Mouse (Mus musculus) testis, adult 2 months (tissue): ENCODE measurements around the gene Gm21915. TPM values are rescaled to one million over a fixed set of nuclear protein-coding genes. Genes with fewer than 3 reads are reported as not detected.

ENCODE experiments used
- H3K27ac ChIP-seq: fragments of 200-500 bp; 2 replicates; pipeline ENCODE4 v1.5.1; 2012; ENCODE audit warnings: low read depth, low read length; ENCODE audit not compliant: control insufficient read depth, insufficient read depth
- H3K27me3 ChIP-seq: fragments of 200-500 bp; 2 replicates; pipeline ENCODE4 v1.6.1; 2012; ENCODE audit warnings: mild to moderate bottlenecking, low read length, moderate library complexity; ENCODE audit not compliant: control insufficient read depth, insufficient read depth
- H3K36me3 ChIP-seq: fragments of 200-500 bp; 2 replicates; pipeline ENCODE4 v1.6.1; 2012; ENCODE audit warnings: mild to moderate bottlenecking, low read length; ENCODE audit not compliant: control insufficient read depth, insufficient read depth
- H3K4me1 ChIP-seq: fragments of 200-500 bp; 2 replicates; pipeline ENCODE4 v1.6.1; 2012; ENCODE audit warnings: low read length; ENCODE audit not compliant: control insufficient read depth, insufficient read depth
- H3K4me3 ChIP-seq: fragments of 200-500 bp; 2 replicates; pipeline ENCODE4 v1.5.1; 2012; ENCODE audit warnings: low read depth, mild to moderate bottlenecking, low read length, moderate library complexity, mixed read lengths; ENCODE audit not compliant: control insufficient read depth
- CTCF ChIP-seq: fragments of 200-500 bp; IDR thresholded peaks from 2 replicates; pipeline ENCODE4 v1.5.1; 2012; ENCODE audit warnings: low read depth, mild to moderate bottlenecking, inconsistent platforms, low read length, moderate library complexity; ENCODE audit not compliant: control insufficient read depth, insufficient read depth, insufficient replicate concordance
- POLR2A ChIP-seq: fragments of 200-500 bp; IDR thresholded peaks from 2 replicates; pipeline ENCODE4 v1.6.1; 2012; ENCODE audit warnings: low read depth, mild to moderate bottlenecking, inconsistent platforms, low read length, moderate library complexity; ENCODE audit not compliant: control insufficient read depth
- polyA plus RNA-seq: library from polyadenylated mRNA; depleted of rRNA; stranded (reverse); fragments of >200 nt; gene quantifications from 2 replicates; pipeline ENCODE4 v1.2.3, GENCODE M21; 2012

The Gm21915 gene
- polyA plus RNA-seq, 1 experiment = not detected

DNA sequence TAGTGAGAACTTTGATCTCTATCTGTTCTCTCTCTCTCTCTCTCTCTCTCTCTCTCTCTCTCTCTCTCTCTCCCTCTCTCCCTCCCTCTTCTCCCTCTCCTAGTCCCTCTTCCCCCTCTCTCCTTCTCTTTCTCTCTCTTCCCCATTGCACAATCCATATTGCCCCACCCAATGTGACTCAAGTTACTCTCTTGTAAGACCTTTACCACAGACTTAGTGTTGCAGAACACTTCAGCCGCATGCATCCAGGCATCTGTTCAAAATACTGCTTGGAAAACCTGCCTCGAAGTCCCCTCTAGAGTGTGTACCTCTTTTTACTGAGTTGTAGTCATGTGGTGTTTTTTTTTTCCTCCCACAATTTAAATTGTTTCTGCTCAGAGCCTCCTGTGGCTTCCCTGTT is 29.1 kb upstream of the Gm21915 start:
- TF ChIP-seq CTCF (no peak), POLR2A (no peak)
- H3K27me3 ChIP-seq = no peaks in the 10 kb centered on the region
- H3K27ac ChIP-seq = no peak overlapping the region
- H3K4me3 ChIP-seq = no peak overlapping the region
- no peaks in the 10 kb centered on the region for H3K36me3 ChIP-seq
- H3K4me1 ChIP-seq = peaks cover 2% of the 10 kb centered on the region; the same call in 1 of the 2 replicates

DNA sequence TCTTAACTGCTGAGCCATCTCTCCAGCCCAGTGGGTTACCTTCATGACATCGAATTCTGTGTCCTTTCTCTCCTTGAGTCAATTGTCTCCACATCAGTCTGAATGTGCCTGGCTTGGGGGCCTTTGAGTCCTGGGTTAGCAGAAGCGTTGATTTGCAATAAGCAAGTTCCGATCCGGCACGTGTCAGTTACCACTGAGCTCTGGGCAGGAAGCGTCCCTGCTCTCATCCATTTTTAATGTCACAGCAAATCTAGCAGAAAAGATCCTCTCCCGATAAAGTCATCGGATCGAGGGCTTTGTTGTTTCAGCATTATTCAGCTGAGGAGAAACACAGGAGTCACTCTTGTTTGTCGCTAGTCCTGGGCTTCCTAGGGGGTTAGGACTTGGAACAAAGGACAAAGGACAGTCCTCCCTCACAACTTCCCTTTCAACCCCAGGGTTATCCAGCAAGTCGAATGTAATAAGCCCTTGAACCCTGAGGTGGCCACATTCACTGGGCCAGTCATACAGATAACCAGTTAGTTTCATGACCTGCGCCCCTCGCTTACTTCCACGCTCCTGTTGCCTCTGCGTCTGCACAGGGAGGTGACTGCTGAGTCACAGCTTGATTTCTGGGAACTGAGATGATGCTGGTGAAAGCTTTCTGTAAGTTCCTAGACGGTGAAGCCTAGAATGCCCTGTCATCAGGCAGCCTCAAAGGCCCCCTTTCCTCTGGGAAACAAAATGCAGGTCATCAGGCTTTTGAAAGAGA is 27.8 kb upstream of the Gm21915 start:
- H3K27ac ChIP-seq = no peak overlapping the region
- no peak overlapping the region for H3K4me3 ChIP-seq
- no peaks in the 10 kb centered on the region for H3K36me3 ChIP-seq
- H3K4me1 ChIP-seq = peaks cover 2% of the 10 kb centered on the region; the same call in 1 of the 2 replicates
- TF ChIP-seq POLR2A = no peak
- TF ChIP-seq CTCF = no peak
- no peaks in the 10 kb centered on the region for H3K27me3 ChIP-seq

DNA sequence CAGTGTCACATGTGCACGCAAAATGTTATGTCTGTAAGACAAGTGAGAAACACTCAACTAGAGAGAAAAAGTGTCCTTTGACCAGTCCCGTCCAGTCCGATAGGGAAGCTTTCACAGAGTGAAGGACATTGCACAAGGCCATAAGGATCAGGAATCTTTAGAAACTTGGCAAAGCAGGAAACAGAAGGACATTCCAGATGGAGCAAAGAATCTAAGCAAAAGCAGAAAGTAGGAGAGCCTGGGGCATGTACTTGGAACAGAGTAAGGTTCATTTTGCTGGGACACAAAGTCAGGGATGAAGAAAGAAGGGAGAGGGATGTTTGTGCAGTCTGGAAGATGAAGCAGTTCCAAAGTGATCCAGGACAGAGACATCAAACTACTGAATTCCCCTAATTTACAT is 21.0 kb upstream of the Gm21915 start:
- H3K27me3 ChIP-seq = no peaks in the 10 kb centered on the region
- TF ChIP-seq POLR2A = no peak
- no peak for TF ChIP-seq CTCF
- H3K4me3 ChIP-seq = no peak overlapping the region
- no peaks in the 10 kb centered on the region for H3K36me3 ChIP-seq
- no peaks in the 10 kb centered on the region for H3K4me1 ChIP-seq
- H3K27ac ChIP-seq = no peak overlapping the region

DNA sequence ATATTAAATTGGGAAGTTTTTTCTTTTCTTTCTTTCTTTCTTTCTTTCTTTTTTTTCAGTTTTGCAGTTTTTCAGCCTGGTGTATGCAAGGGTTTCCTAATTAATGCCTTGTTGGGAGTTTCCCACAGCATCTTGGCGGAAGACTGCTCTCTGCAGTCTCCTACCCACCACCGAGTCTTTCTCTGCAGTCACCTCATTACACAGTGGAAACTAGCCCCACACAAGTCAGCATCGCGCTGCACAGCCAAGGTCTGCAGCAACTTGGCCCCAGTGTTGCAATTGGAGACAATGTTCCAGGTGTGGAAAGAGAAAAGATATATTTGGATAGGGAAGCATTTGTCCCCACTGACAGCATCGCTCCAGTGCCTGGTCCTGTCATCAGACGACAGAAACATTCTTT is 20.4 kb upstream of the Gm21915 start:
- Histone ChIP-seq H3K27ac (no peak overlapping the region), H3K4me3 (no peak overlapping the region), H3K4me1 (no peaks in the 10 kb centered on the region), H3K27me3 (no peaks in the 10 kb centered on the region), H3K36me3 (no peaks in the 10 kb centered on the region)
- TF ChIP-seq POLR2A = no peak
- TF ChIP-seq CTCF = no peak

DNA sequence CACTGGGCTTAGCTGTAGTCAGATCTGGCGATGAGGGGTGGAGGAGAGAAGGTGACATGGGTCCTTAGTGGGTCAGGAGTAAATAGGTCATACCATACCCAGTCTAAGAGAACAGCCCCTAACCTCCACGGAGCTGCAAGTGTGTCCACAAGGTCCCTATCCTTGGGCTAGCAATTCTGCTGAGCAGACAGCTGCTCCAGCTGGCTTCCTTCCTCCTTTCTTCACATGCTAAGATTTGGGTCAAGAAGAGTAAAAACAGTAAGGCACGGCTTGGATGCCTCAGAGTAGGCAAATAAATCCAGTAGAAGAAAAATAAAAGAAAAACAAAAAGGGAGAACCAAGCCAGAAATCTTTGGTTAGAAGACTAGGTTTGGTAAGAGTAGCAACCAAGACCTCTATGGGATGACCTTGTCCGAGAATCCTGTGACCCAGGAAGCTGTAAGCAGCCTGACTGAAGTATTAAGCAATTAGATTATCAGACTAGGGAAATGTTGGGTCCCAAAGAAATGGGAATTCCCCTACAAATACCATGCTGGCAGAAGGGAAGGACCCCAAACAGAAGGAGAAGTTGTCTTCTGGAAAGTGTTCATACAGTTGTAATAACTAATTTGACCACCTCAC is 19.1 kb upstream of the Gm21915 start:
- no peak overlapping the region for H3K27ac ChIP-seq
- H3K36me3 ChIP-seq = no peaks in the 10 kb centered on the region
- no peak for TF ChIP-seq POLR2A
- no peak for TF ChIP-seq CTCF
- H3K4me3 ChIP-seq = no peak overlapping the region
- H3K27me3 ChIP-seq = no peaks in the 10 kb centered on the region
- H3K4me1 ChIP-seq = no peaks in the 10 kb centered on the region

DNA sequence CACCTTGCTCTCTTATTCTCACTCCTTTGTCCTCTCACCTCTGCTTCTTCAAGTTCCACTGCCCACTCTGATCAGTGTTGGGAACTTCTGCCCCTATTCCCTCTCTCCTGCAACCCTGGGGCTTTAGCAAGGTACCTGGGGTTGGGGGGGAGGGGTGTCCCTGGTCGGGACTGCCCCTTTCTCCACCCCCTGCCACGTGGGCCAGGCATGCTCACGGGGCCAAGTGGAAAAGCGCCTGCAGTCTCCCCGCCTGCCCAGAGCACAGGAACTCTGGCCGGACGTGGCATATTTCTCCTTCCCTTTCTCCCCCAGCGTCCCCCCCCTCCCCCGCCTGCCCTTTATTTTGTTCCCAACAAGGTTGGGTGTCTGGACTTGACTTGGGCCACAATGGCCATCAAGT is 17.7 kb upstream of the Gm21915 start:
- no peak overlapping the region for H3K27ac ChIP-seq

DNA sequence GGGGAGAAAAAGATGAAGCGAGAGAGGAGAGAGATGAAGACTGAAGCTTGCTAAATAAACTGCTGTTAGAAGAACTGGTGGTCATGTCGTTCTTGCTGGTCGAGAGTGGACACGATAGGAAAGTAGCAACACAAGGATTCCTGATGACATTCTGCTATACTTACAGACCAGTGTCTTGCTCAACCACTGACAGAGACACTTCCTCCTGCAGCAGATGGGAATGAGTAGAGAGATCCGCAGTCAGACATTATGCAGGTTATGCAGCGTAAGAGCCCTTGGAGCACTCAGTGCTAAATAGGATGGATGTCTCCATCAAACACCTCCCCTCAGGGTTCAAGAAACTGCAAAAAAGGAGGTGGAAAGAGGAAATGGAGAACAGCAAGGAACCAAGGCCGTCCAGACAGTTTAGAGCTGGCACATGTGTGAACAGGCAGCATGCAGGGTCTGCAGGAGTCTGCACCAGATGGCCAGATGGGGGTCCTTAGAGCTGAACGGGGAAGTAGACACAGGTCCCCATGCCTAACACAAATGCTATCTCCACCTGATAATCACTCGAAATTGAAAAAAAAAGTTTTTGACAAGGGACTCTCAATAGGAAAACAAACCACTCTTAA is 4.1 kb upstream of the Gm21915 start:
- Histone ChIP-seq H3K27ac (no peak overlapping the region), H3K27me3 (no peaks in the 10 kb centered on the region), H3K4me1 (no peaks in the 10 kb centered on the region), H3K36me3 (no peaks in the 10 kb centered on the region), H3K4me3 (no peak overlapping the region)
- TF ChIP-seq POLR2A (no peak), CTCF (no peak)

More for the DNA sequence above, 17.7 kb upstream of the Gm21915 start:
- no peak for TF ChIP-seq CTCF
- no peak overlapping the region for H3K4me3 ChIP-seq
- no peaks in the 10 kb centered on the region for H3K36me3 ChIP-seq
- H3K4me1 ChIP-seq = no peaks in the 10 kb centered on the region
- no peaks in the 10 kb centered on the region for H3K27me3 ChIP-seq
